Mouse (Mus musculus): ENCODE data around the gene Hacl1.

Hacl1 gene

DNA sequence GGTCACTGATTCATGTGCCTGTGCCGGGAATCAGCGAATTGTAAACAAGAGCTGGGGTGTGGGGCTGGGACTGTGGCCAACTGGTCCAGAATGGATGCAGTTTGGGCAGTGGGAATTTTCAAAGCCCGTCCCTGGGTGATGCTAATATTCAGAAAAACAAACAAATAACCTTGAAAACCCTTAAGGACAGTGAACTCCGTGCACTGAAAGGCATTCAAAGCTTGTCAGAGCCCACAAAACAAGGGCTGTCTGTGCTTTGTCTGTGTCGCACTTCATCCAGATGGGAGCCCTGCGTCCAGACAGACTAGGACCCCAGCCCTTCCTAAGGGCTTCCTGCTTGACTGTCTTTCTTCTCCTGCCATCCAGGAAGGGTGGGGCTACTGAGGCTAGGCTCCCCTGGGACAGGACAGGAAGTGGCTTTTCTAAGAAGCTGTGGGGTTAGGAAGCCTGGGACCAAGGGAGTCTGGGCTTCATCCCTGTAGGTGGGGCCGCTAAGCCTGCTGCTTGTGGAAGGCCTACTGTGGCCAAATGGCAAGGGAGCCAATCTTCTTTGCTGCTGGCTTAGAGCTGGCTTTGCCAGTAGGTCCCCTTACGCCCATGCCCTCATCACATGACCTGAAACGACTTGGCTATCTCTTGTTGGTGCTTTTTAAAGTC is 21.6 kb upstream of the Hacl1 start:
- peak; percentile 53 for DNase-seq (ENCODE audit: low spot score)

DNA sequence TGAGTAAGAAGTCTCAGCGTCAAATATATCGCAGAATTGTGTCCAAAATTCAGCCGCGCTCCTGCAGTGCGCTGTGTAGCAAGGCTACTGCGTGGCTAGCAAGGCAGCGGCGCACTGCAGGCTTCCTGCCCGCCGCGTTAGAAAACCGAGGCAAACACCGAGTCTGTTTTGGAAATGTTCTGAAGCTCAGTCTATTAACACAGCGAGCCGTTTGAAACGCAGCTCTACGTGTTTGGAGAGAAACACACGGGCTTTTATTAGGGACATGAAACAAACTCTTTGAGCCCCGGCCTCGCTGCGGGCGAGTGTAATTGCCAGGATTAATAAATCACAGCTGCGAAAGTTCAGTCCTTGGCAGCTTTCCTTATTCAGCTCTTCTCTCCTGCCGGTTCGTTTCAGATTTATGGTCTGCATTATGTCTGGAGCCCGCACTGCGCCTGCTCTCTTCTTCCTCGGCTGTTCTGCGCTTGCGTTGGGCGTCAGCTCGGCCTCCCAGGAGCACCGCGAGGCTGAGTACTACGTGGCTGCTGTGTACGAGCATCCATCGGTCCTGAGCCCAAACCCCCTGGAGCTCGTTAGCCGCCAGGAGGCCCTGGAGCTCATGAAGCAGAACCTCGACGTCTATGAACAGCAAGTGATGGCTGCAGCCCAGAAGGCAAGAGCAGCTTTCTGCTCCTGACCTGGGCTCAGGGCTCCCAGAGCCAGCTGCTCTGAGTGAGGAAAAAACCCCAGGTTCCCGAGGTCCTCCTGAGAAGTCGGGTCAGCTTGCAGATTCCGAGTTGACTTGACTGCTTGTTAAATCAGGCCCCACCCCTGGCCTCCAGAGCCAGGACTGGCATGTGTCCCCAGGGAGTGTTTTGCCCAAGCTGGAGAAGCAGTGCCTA is 20.8 kb upstream of the Hacl1 start:
- DNase-seq (ENCODE audit: low spot score), result peak; percentile 76

DNA sequence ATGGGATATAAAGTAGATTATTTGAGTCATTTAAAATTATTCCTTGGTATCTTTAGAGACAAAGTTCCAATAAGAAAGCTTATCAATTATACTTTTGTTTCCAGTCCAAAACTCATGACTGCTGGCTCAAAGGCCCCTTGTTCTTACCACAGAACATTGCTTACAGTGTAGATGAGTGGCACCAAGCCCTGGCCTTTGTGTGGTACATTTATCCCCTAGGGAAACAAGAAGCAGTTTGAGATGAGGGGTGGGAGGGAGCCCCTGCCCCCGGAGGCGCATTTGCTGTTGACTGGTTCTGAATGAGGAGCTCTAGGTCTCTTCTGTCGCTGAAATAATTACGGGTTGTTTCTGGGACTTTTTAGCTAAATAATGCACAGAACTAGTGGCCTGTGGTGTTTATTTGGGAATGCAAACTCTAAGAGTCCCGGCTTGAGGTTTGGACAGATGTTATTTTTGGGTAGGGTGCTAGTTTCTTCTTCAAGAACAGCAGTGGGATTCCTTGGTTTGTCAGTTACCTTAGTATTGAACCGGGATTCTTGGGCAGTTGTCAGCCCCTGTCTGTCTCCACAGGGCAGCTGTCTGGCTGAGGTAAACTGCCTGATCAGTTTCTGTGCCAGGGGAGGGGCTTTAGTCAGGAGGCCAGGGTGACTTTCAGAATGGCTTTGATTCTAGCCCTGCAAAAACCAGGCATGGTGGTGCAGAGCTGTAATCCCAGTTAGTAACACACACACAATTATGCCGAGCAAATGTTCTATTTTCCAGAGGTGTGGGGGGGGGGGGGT is 19.4 kb upstream of the Hacl1 start:
- DNase-seq (ENCODE audit: low spot score), result peak; percentile 45

DNA sequence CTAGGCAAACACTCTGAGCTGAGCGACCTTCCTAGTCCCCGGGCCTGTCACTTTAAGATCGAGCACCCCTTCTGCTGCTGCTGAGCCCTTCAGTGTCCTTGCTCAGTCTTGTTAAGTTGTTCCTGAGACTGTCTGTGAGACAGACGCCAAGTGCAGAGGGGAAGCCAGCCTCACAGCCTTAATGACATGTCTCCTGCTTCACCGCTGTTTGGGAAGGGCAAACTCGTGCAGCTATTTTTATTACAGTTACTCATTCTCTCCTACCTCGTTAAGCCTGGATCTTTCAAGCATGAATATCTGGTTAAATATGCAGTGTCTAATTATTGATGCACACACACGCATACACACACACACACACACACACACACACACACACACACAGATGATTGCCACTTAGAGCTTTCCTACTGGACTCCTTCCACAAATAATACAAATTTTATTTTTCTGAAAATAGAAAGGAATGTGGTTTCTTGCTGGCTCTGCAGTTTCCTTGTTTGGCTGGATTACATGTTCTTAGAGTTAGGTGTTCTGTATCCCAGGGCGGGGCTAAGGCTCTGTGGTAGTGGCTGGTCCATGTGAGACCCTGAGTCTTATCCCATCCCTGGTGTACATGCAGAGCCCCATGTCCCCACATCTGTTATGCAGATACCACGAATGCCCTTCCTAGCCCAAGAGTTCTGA is 18.6 kb upstream of the Hacl1 start:
- DNase-seq (ENCODE audit: low spot score), result peak; percentile 55

DNA sequence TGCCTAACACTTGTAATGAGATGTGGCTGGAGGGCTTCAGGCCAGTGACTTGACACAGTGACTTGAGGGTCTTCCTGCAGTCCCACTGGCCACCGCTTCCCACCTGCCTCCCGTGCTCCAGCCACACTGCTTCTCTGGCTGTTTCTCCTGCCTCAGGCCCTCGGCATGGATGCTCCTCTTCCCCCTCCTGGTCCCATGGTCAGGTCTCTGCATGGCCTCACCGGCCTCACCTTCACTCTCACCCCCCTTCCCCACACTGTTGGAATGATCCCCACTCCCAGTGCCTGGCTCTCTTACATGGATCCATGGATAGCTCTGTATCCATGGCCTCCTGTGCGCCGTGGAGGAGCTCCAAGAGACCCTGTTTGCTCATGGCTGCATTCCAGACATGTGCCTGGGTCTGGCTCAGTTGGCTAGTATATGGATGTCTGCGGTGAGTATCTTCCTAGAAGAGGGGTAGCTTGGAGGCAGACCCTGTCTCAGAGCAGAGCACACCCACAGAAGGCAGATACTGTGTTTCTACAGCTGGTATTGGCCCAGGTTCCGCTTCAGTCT is 17.1 kb upstream of the Hacl1 start:
- DNase-seq (ENCODE audit: low spot score), result no peak

DNA sequence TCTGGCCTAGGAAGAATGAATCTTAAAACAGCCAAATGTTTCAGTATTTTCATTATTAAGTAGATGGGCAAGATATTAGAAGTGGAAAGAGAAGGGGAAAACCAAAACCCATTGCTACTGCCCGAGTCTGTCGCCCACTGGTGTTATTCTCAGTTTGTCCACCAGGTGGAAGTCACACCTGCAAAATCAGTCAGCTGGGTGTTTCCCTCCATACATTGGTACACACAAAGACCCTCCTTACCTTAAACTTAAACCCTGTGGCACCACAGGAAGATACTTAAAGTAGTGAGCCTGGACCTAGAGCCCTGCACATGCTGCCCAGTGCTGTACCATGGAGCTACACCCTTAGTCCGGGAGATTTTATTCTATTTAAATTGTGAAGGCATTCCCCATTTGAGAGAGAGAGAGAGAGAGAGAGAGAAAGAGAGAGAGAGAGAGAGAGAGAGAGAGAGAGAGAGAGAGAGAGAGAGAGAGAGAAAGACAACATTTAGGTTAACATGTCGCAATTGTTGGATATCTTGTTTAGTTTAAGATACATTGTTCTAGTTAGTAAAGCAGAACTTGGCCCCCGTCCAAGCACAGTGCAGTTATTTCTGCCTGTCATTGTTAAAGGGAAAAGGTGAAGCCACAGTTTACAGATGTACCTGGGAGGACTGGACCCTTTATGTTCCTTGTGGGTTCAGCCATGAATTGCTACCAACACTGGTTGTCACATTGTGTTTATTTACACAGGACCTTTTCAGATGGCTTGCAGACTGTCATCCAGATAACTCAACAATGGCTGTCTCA is 16.0 kb upstream of the Hacl1 start:
- peak; percentile 54 for DNase-seq (ENCODE audit: low spot score)

DNA sequence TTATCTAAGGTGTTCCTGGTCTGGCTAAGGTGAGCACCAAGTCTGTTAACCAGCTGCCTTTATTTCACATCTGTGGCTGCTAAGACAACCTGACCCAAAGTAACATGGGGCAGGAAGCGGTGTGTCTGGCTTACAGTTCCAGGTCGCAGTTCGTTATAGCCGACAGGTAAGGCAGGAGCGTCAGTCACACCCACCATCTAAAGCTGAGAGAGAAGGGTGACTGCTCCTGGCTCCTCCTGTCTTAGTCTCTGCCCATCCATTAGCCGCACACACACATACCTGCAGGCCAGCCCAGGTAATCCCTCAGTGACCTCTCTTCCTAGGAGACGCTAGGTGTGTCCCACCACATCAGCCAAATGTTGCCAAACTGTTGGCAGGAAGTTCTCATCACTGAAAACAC is 15.3 kb upstream of the Hacl1 start:
- DNase-seq (ENCODE audit: low spot score), result no peak

DNA sequence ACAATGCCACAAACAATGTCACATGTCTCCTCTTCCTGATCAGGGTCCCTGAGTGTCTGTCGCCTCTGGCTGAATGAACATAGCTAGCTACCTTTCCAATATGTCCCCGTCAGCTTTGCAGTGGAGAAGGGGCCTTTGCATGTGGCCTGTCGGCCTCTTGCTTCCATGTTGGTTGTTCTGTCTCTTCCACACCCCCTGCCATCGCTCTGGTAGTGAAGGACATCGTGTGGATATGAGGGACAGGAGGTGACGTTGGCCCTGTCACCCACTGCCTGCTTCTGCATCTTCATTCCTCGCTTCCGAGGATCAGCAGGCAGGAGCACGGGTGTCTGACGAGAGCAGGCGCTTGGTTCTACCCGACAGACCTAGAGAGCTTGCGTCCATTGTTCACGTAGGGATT is 14.3 kb upstream of the Hacl1 start:
- no peak for DNase-seq (ENCODE audit: low spot score)

DNA sequence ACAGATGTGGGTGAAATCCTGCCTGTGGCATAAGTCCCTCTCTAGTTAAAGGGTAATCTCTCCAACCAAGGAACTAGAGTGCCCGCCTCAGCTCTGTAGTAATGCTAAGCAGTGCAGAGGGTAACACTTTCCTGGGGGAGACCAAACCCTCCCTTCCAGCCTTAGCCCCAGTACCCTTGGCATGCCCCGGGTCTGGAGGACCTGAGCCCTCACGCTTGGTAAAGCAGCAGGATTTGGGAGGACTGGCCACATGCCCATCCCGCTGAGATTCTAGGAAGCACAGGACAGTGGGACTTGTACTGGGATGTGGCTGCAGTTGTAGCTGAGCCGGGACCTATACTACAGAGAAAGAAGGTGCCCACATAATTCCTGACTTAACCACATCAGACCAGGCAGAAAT is 13.7 kb upstream of the Hacl1 start:
- no peak for DNase-seq (ENCODE audit: low spot score)

DNA sequence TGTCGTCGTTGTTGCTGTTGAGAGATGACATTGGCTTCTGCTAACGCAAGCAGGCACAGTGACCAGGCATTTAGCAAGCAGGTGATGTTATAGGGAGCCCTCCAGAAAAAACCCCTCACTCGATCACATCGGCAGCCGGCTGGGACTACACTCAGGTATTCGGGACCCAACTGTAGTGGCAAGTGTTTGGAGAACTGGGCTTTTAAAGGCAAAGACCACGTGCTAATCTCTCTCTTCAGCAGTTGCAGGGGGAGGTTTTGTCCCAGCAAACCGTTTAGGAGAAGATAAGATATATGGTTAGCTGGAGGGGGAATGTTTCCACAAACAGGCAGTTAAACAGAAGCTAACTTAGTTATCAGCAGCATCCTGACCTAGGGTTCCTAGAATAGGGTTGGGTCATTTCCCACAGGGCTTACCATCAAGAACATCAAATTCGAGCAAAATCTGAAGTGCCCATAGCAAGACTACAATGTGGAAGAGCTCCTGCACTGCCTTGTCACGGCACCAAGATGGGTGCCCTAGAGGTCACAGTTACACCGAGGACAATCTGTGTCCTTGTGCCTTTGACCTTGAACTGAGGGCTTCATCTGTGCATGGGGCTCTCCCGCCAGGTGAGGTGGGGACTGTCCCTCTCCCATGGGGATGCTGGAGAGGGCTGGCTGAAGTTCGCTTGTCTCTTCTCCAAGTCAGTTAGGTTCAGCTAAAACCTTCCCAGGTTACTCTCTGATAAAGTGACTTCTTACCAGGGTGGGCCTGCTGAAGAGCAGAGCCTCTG is 12.2 kb upstream of the Hacl1 start:
- DNase-seq (ENCODE audit: low spot score), result no peak

DNA sequence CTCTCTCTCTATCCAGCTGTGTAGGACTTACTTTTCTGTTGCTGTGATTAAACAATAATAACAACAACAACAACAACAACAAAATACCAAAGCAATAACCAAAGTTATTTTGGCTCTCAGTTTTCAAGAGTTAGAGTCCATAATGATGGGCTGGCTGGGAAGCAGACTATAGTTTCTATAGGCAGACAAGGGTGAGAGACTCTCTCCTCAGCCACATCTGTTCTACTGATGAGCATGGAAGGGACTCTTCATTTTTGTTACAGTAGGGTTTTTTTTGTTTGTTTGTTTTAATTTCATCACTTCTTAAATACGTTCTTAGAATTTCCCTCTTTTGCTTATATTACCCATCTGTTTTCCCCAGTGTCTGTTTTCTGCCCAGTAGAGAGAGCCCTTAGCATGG is 11.5 kb upstream of the Hacl1 start:
- no peak for DNase-seq (ENCODE audit: low spot score)

DNA sequence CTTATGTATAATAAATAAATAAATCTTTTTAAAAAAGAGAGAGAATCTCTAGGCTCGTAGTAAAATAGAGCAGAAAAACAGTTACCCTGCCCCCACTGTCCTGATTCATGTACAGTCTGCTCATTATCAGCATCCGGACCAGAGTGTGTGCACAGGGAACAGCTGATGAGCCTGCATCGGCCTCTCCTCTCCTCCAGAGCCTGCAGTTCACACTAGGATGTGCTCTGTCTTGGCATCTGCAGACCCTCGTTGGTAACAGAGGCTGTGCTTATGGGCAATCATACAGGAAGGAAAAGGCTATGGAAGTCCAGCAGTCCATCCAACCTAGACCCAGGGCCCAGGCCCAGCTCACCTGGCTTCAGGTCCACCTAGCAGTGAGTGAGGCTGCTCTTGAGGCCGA is 11.0 kb upstream of the Hacl1 start:
- DNase-seq (ENCODE audit: low spot score), result no peak

DNA sequence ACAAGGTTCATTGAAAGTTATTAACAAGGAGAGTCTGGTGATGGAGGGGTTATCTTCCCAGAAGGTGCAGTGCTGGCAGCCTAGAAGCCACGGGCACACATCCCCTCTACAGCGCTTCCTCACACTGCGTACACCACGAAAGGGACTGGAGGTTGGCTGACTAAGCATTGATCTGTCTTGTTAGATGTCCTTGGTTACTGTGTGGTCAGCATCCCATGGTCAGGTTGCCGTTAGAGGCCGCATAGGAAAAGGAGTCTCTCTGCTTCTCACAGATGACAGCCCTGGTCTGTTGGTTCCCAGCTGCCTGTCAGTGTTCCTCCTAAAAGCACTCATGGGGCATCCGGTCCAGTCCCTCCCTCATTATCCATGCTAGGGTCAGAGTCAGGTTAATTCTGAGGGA is 10.1 kb upstream of the Hacl1 start:
- no peak for DNase-seq (ENCODE audit: low spot score)

DNA sequence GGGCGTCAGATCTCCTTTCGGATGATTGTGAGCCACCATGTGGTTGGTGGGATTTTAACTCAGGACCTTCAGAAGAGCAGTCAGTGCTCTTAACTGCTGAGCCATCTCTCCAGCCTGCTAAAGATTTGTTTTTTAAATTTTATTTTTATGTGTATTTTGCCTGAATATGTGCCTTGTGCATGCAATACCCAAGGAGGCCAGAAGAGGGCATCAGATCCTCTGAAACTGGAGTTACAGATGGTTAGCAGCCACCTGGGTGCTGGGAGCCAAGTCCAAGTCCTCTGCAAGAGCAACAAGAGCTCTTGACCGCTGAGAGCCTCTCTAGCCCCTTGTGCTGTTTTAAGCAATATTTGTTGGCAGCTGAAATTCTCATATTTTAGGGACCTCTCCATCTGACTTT is 9.3 kb upstream of the Hacl1 start:
- no peak for DNase-seq (ENCODE audit: low spot score)

DNA sequence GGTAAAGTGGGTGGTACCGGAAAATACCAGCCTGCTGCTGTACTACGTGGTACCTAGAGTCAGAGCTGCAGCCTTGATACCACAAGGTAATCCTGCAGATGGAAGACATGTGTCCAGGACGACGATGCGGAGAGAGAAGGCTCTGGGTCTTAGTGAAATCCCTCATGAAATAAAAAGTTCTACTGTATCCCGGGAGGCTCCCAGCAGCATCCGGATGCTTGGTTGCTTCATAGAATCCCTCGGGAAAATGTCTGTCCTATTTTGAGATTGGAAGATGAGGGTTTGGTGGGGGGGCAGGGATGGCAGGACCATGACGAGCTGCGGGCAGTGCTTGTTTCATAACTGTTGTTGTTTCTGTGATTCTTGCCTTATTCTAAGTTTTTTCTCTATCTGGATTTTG is 6.9 kb upstream of the Hacl1 start:
- DNase-seq (ENCODE audit: low spot score), result no peak

DNA sequence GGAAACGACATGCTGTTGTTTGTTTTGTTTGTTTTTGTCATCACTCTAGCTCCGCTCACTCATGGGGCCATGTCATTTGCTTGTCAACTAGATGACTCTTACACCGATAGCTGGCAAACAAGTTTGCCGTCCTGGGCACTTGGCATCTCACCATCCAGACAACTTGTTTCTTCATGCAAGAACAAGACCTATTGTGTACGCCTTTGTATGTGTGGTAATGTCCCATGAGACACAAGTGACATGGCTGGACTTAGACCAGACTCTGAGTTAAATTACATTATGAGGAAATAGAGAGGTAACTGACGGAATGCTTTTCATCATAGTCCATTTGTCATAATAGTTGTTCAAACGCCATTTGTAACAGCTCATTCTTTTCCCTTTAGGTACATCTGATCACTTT is 4.8 kb upstream of the Hacl1 start:
- DNase-seq (ENCODE audit: low spot score), result no peak

DNA sequence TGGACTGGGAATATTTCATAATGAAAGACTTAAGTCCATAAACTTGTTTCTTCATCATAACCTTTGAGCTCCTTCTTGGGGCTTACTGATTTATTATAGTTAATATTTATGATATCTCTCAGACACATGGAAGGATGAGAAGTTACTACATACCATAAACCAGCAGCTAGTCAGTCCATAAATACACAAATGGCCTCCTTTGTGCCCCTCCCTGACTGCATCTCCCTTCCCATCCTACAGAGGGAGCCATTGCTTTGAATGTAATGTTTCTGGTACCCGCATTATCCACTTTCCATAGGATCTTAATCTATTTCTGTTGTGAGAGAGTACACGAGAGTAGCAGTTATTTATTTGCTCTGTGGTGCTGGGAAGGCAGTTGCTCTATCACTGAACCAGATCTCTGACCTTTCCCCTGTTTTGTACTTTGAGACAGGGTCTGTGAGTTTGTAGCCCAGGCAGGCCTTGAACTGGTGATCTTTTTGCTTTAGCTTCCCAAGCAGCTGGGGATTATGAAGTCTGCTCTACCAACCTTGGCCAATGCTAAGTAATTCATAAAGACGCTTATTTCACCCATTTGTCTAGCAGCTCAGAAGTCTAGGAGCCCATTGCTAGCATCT is 4.0 kb upstream of the Hacl1 start:
- no peak for DNase-seq (ENCODE audit: low spot score)

DNA sequence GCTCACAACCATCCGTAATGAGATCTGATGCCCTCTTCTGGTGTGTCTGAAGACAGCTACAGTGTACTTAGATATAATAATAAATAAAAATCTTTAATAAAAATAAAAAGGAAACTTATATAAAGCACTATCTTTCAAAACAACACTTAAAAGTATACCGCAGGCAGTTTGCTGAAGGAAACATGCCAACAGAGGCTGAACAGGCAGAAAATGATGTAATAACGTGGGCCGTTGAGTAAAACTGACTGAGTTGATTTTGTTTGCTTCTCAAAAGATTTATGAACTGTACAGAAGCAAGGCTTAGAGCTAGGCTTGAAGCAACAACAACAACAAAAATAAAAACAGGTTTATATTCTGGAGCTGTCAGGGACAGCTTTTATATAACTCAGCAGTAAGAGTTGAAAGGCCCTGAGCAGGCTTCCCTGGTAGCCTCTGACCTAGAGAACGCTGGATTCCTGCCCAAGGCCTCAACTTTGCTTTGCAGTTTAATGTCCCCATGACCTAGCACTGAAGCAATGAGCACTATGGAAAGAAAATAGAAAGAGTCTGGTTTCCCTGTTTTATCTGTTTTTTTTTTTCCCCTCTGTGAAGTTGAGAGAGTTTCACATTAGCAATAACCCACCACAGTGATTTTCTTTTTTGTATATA is 3.2 kb upstream of the Hacl1 start:
- DNase-seq (ENCODE audit: low spot score), result no peak

DNA sequence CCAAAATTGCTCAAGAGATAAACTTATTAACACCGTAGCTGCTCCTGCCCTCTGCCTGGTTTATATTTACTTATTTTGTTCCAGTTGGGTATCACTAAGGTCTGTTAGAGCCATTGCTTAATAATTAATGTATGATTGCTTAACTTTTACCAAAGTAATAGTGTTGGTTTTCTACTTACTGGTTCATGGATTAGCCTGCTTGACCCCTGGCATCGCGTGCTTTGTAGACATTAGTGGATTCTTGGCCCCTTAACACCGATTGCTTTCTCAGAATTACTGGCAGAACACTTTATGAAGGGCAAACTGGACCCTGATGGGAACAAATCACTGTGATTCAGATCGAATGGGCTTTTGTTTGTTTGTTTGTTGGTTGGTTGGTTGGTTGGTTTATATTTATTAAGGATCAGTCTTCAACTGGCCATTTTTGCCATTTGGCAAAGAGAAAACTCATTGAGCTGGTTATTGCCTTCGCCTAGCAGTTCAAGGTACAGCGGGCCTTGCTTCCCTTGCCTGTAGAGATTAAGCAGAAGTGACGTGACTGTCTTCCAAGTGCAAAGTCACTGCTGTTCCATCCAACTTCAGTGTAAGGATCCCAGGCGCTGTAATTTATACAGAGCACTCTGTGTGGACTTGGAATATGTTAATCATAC is 545 bp upstream of the Hacl1 start:
- no peak for DNase-seq (ENCODE audit: low spot score)

All from testis, postnatal 14 days (tissue).